Mouse (Mus musculus) liver, embryonic 14.5 days (tissue): ENCODE measurements around the gene Dock4. TPM values are rescaled to one million over a fixed set of nuclear protein-coding genes. Genes with fewer than 3 reads are reported as not detected.

ENCODE experiments used
- ATAC-seq: fragments of 200-750 bp; cut with Nextera tagmentation; 2 replicates; pipeline ENCODE4 v1.8.0; 2017; ENCODE audit warnings: moderate number of reproducible peaks, mild to moderate bottlenecking, moderate library complexity; ENCODE audit not compliant: insufficient read depth
- DNase-seq, 3 experiments: peaks; one replicate each; pipeline ENCODE4 v3.0.0-alpha.2; 2012 to 2013; ENCODE audit warnings: low read depth in 3 of 3, low spot score in 3 of 3
- H3K27ac ChIP-seq: fragments of 300-500 bp; sonication (generic); 2 replicates; pipeline ENCODE4 v1.5.1; 2014; ENCODE audit warnings: moderate library complexity, mild to moderate bottlenecking, control low read depth, inconsistent platforms
- H3K27me3 ChIP-seq: fragments of 300-500 bp; sonication (generic); 2 replicates; pipeline ENCODE4 v1.6.1; 2014; ENCODE audit warnings: mild to moderate bottlenecking, low read length, moderate library complexity; ENCODE audit not compliant: control insufficient read depth, insufficient read depth
- H3K36me3 ChIP-seq: fragments of 300-500 bp; sonication (generic); replicated peaks from 2 replicates; pipeline ENCODE4 v1.6.1; 2014; ENCODE audit warnings: low read depth; ENCODE audit not compliant: control insufficient read depth, insufficient read depth
- H3K4me1 ChIP-seq, 2 experiments: fragments of 200-500 bp in 1 of 2; fragments of 300-500 bp in 1 of 2; sonication (generic) in 1 of 2; replicated peaks; 2 replicates each; pipeline ENCODE4 v1.6.1; 2012 to 2014; ENCODE audit warnings: antibody characterized with exemption in 1 of 2, inconsistent platforms in 1 of 2, low read length in 1 of 2; ENCODE audit not compliant: control insufficient read depth in 2 of 2, insufficient read depth in 2 of 2
- H3K4me2 ChIP-seq: fragments of 300-500 bp; sonication (generic); 2 replicates; pipeline ENCODE4 v1.6.1; 2014; ENCODE audit warnings: low read depth, mild to moderate bottlenecking, control low read depth, moderate library complexity
- H3K4me3 ChIP-seq, 2 experiments: fragments of 200-500 bp in 1 of 2; fragments of 300-500 bp in 1 of 2; sonication (generic) in 1 of 2; 2 replicates each; pipeline ENCODE4 v1.5.1; 2012 to 2014; ENCODE audit warnings: low read depth in 2 of 2, low read length in 2 of 2, mild to moderate bottlenecking in 2 of 2, control low read depth in 1 of 2, inconsistent platforms in 1 of 2, moderate library complexity in 1 of 2; ENCODE audit not compliant: insufficient read depth in 1 of 2
- H3K9ac ChIP-seq: fragments of 300-500 bp; sonication (generic); replicated peaks from 2 replicates; pipeline ENCODE4 v1.6.1; 2014; ENCODE audit warnings: mild to moderate bottlenecking, control low read depth, moderate library complexity
- H3K9me3 ChIP-seq: fragments of 300-500 bp; sonication (generic); 2 replicates; pipeline ENCODE4 v1.6.1; 2016; ENCODE audit warnings: low read length, mixed read lengths; ENCODE audit not compliant: control insufficient read depth
- CTCF ChIP-seq: IDR thresholded peaks from 2 replicates; pipeline ENCODE4 v1.5.1; 2016; ENCODE audit warnings: antibody characterized with exemption, low read depth, control low read depth
- EP300 ChIP-seq: IDR thresholded peaks from 2 replicates; pipeline ENCODE4 v1.6.1; 2016; ENCODE audit warnings: antibody characterized with exemption, low read depth
- whole genome bisulfite sequencing: fragments of 180-500 bp; shearing (Covaris S2); extraction: QIAGEN DNeasy Blood & Tissue Kit; methylation state at CpG from one replicate; pipeline ENCODE4 v1.1.7; 2014; ENCODE audit not compliant: insufficient replicate concordance; 5-methylcytosine and 5-hydroxymethylcytosine counted together
- polyA plus RNA-seq, 2 experiments: library from polyadenylated mRNA; depleted of rRNA in 1 of 2; stranded (reverse) in 1 of 2; unstranded in 1 of 2; fragments of >200 nt; fragmentation: Nextera tagmentation in 1 of 2; extraction: Ambion mirVana in 1 of 2; gene quantifications; 2 replicates each; pipeline versions ENCODE4 v1.2.1 to v1.2.3; 2012 to 2014

Gene Dock4
- polyA plus RNA-seq, 2 experiments: 0.49 to 0.57 TPM

DNA sequence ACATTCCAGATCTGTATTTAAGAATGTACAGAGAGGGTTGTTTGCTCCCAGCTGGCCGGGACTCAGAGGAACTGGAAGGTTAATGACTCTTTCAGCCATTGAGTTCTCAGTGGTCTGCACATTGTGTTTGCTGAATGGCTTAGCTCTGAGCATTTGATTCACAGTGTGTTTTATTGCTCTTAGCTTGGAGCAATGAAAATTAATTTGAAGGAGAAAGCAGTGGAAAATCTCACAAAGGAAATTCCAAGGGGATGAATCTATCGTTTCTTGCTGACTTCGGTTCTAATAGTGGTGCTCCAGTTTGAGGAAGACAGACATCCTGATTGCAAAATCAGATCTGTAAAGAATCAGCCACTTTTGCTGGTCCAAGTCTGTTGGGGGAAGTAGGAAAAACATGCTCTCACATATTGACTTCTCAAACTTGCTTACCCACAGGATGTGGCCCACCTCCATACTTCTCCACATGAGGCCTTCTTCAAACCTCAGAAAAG, 342.9 kb downstream of the Dock4 start:
- no peaks in the 10 kb centered on the region for H3K4me1 ChIP-seq
- TF ChIP-seq EP300 (no peak), CTCF (no peak)
- H3K27me3 ChIP-seq: no peaks in the 10 kb centered on the region
- WGBS: 13% methylated on average over 3 of the region's 3 CpGs
- ATAC-seq (no peak), DNase-seq (no peak)
- no peak overlapping the region for H3K4me2 ChIP-seq
- H3K36me3 ChIP-seq: no peaks in the 10 kb centered on the region
- no peak overlapping the region for H3K4me3 ChIP-seq
- H3K27ac ChIP-seq: no peak overlapping the region
- H3K9ac ChIP-seq: no peak overlapping the region
- no peaks in the 10 kb centered on the region for H3K9me3 ChIP-seq

- no peaks in the 10 kb centered on the region for H3K4me1 ChIP-seq
- WGBS: 69% methylated on average over 10 of the region's 10 CpGs
- H3K9me3 ChIP-seq: no peaks in the 10 kb centered on the region
- DNase-seq (no peak), ATAC-seq (no peak)
- H3K27ac ChIP-seq: no peak overlapping the region
- H3K27me3 ChIP-seq: no peaks in the 10 kb centered on the region
- no peak overlapping the region for H3K4me3 ChIP-seq
- TF ChIP-seq CTCF (no peak), EP300 (no peak)
- no peak overlapping the region for H3K9ac ChIP-seq
- H3K4me2 ChIP-seq: no peak overlapping the region
- no peaks in the 10 kb centered on the region for H3K36me3 ChIP-seq
Observed at GRCm38 (mm10) chr12:40789379-40790361, 343.9 kb downstream of the Dock4 start.

DNA sequence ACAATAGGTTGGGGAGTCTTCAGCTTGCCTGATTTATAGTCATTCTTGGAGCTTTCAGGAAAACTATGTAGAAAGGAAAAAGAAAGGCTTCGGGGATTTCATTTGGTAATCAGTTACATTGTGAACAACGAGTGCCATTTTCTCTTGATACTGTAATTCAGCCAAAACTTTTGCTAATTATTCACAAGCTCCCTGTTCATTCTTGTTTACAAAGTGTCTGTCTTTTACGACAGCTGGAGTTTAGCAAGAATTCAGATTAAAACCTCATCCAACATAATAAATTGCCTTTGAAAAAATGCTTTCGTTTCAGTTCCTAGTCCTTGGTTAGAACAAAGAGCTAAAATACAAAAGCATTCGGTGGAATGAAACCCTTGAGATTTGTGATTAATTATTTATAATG, 345.5 kb downstream of the Dock4 start:
- H3K9me3 ChIP-seq: no peaks in the 10 kb centered on the region
- H3K9ac ChIP-seq: no peak overlapping the region
- no peak overlapping the region for H3K4me3 ChIP-seq
- no peaks in the 10 kb centered on the region for H3K27me3 ChIP-seq
- 65% methylated on average over 5 of the region's 5 CpGs for WGBS
- H3K4me2 ChIP-seq: no peak overlapping the region
- no peaks in the 10 kb centered on the region for H3K36me3 ChIP-seq
- DNase-seq (no peak), ATAC-seq (no peak)
- TF ChIP-seq EP300 (no peak), CTCF (no peak)
- H3K4me1 ChIP-seq: peaks cover 0 to 2% of the 10 kb centered on the region in 2 experiments; a peak in 1 of 4 replicates
- no peak overlapping the region for H3K27ac ChIP-seq

DNA sequence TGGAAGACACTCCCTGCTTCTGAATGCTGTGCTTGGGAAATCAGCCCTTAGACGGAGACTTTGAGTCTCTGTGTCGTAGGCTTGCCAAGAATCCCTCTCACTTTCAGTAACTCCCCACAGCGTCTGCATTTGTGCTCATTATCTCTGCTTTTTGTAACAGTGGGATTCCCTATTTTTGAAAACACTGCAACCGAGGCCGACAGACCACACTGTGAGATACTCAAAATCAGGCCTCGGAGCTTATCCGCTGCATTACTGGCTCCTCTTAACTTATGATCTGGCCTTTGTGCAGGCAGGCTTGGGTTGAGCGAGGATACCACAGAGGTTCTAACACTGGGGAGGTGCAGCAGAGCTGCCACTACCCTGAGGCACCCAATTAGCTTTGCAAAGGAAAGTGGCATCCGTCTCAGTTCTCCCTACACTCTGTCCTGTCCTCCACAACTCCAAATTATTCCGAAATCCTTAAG, 346.5 kb downstream of the Dock4 start:
- DNase-seq (no peak), ATAC-seq (no peak)
- TF ChIP-seq EP300 (no peak), CTCF (no peak)
- 56% methylated on average over 10 of the region's 10 CpGs for WGBS
- H3K4me2 ChIP-seq: no peak overlapping the region
- H3K27ac ChIP-seq: no peak overlapping the region
- H3K4me1 ChIP-seq: peaks cover 2 to 9% of the 10 kb centered on the region in 2 experiments; a peak in 2 of 4 replicates
- no peak overlapping the region for H3K4me3 ChIP-seq
- H3K27me3 ChIP-seq: no peaks in the 10 kb centered on the region
- no peak overlapping the region for H3K9ac ChIP-seq
- H3K36me3 ChIP-seq: no peaks in the 10 kb centered on the region
- H3K9me3 ChIP-seq: no peaks in the 10 kb centered on the region

DNA sequence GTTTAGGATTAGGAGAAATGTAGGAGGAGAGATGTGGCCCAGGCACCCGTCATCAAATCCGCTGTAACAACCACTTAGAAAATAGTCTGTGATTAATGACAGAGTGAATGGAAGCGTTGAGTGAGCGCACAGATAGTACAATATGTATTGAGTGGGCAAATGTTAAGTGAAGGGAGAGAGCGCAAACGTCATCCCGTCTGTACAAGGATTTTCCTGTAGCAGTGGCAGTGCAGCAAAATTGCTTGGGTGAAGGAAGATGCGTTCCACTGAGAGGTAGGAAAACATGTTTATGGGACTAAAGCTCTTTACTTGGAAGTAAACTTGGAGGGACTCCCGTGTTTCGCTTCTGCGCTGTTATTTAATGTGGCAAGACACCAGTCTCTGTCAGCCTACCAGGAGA, 348.3 kb downstream of the Dock4 start:
- WGBS: 73% methylated on average over 11 of the region's 11 CpGs
- no peaks in the 10 kb centered on the region for H3K27me3 ChIP-seq
- H3K36me3 ChIP-seq: no peaks in the 10 kb centered on the region
- no peak overlapping the region for H3K4me3 ChIP-seq
- H3K27ac ChIP-seq: no peak overlapping the region
- TF ChIP-seq CTCF (no peak), EP300 (no peak)
- H3K9me3 ChIP-seq: no peaks in the 10 kb centered on the region
- ATAC-seq (no peak), DNase-seq (no peak)
- no peak overlapping the region for H3K4me2 ChIP-seq
- no peak overlapping the region for H3K9ac ChIP-seq
- peaks cover 2 to 12% of the 10 kb centered on the region in 2 experiments; a peak in 2 of 4 replicates for H3K4me1 ChIP-seq
